Comparison of ENCODE assay signal across 2 mouse cellular contexts in the genomic region with DNA sequence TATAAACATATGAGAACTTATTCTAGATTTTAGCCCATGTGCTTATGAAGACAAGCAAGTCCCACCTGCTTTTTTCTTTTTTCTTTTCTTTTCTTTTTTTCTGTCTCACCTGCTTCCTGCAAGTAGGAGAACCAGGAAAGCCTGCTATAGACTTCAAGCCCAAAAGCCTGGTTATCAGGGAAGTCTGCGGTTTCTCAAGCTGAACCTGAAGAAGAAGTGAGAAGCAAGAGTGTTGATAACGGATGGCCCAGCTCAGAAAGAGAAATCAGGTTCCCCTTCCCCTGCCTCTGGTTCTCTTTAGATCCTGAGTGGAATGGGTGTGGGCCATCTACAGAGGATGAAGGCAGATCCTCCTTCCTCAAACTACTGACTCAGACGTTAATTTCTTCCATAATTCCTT.
A peak's percentile ranks its signal among the peaks of the same experiment; 100 is the strongest.
TF ChIP-seq lines count a peak whose summit lies in the region.

No protein-coding gene starts in this region.

TF ChIP-seq in CH12.LX, 34 proteins besides CTCF, POLR2A, EP300 and RAD21:
- TF ChIP-seq GABPA (IDR thresholded peaks at IDR 0.05; ENCODE audit: insufficient replicate concordance, low read depth, low read length) (no peak), IRF4 (IDR thresholded peaks at IDR 0.05; ENCODE audit: low read depth, low read length) (0 out of 2 replicates have a peak, but pooled peaks have one; percentile 8), SIN3A (IDR thresholded peaks at IDR 0.05; ENCODE audit: low read length) (no peak), CHD2 (IDR thresholded peaks at IDR 0.05; ENCODE audit: low read length) (no peak), MXI1 (IDR thresholded peaks at IDR 0.05; ENCODE audit: low read depth, low read length) (no peak), NELFE (IDR thresholded peaks at IDR 0.05; ENCODE audit: low read depth, low read length) (no peak), SMC3 (IDR thresholded peaks at IDR 0.05; ENCODE audit: low read depth, low read length) (no peak)

TF ChIP-seq in MEL, 35 proteins besides CTCF, POLR2A, EP300 and RAD21:
- peak; percentile 15; the same call in 1 of the 2 replicates for TF ChIP-seq BHLHE40 (IDR thresholded peaks at IDR 0.05; ENCODE audit: borderline replicate concordance, low read depth, low read length)
- peak; percentile 66; the same call in 1 of the 2 replicates for TF ChIP-seq MYC (IDR thresholded peaks at IDR 0.05; ENCODE audit: low read depth, low read length)
- TF ChIP-seq CHD2 (IDR thresholded peaks at IDR 0.05; ENCODE audit: low read length) = no peak
- TF ChIP-seq USF1 (IDR thresholded peaks at IDR 0.05; ENCODE audit: low read depth, low read length) = no peak
- TF ChIP-seq ZMIZ1 (IDR thresholded peaks at IDR 0.05; ENCODE audit: low read depth, low read length) = 0 out of 2 replicates have a peak, but pooled peaks have one; percentile 55
- TF ChIP-seq SMC3 (IDR thresholded peaks at IDR 0.05; ENCODE audit: low read depth, low read length) = peak; percentile 11; the same call in 1 of the 2 replicates
- peak; percentile 80 for TF ChIP-seq ETS1 (IDR thresholded peaks at IDR 0.05; ENCODE audit: low read depth, low read length)
- TF ChIP-seq SIN3A (IDR thresholded peaks at IDR 0.05; ENCODE audit: low read length) = peak; percentile 73
- peak; percentile 90 for TF ChIP-seq GATA1 (IDR thresholded peaks at IDR 0.05; ENCODE audit: low read depth, low read length)
- TF ChIP-seq MAFK (IDR thresholded peaks at IDR 0.05; ENCODE audit: borderline replicate concordance, low read depth, low read length) = 0 out of 2 replicates have a peak, but pooled peaks have one; percentile 45
- peak; percentile 98 for TF ChIP-seq RCOR1 (IDR thresholded peaks at IDR 0.05; ENCODE audit: low read depth, low read length)
- TF ChIP-seq E2F4 (IDR thresholded peaks at IDR 0.05; ENCODE audit: borderline replicate concordance, low read depth, low read length) = no peak
- peak; percentile 74 for TF ChIP-seq TCF12 (IDR thresholded peaks at IDR 0.05; ENCODE audit: low read depth, low read length)
- peak; percentile 39; the same call in 1 of the 2 replicates for TF ChIP-seq MAX (IDR thresholded peaks at IDR 0.05; ENCODE audit: low read length)
- peak; percentile 36; the same call in 1 of the 2 replicates for TF ChIP-seq MXI1 (IDR thresholded peaks at IDR 0.05; ENCODE audit: low read depth, low read length)
- TF ChIP-seq ELF1 (IDR thresholded peaks at IDR 0.05; ENCODE audit: low read depth, low read length) = 0 out of 2 replicates have a peak, but pooled peaks have one; percentile 22
- TF ChIP-seq TAL1 (IDR thresholded peaks at IDR 0.05; ENCODE audit: low read length) = 0 out of 2 replicates have a peak, but pooled peaks have one; percentile 15
- TF ChIP-seq ZC3H11A (IDR thresholded peaks at IDR 0.05; ENCODE audit: low read depth, low read length) = no peak
- TF ChIP-seq MYB (IDR thresholded peaks at IDR 0.05; ENCODE audit: low read depth, low read length) = no peak
- no peak for TF ChIP-seq NRF1 (IDR thresholded peaks at IDR 0.05; ENCODE audit: insufficient read depth, low read depth, low read length, poor library complexity, severe bottlenecking)
- TF ChIP-seq ZNF384 (IDR thresholded peaks at IDR 0.05; ENCODE audit: low read depth, low read length) = peak; percentile 52; the same call in 1 of the 2 replicates
- peak; percentile 31; the same call in 1 of the 2 replicates for TF ChIP-seq MAZ (IDR thresholded peaks at IDR 0.05; ENCODE audit: low read depth, low read length)
